Mouse (Mus musculus): ENCODE measurements at regions not wholly inside any gene's neighbourhood (a gene's known extent, or its start where the extent isn't known, plus 50 kb on each side); places are given as distances from the start of the nearest gene placed in this dataset.

GRCm38 (mm10) chr8:44656031-44656430, 279.2 kb upstream of the Fat1 start:
- no peak for DNase-seq

GRCm38 (mm10) chr8:44656470-44656869, 278.8 kb upstream of the Fat1 start:
- no peak for DNase-seq

- no peak for DNase-seq
Observed at GRCm38 (mm10) chr8:44661696-44662095, 273.6 kb upstream of the Fat1 start.

- no peak for DNase-seq
Observed at GRCm38 (mm10) chr8:44687126-44687525, 248.1 kb upstream of the Fat1 start.

GRCm38 (mm10) chr8:44689837-44690592, 245.2 kb upstream of the Fat1 start:
- DNase-seq, result no peak

GRCm38 (mm10) chr8:44690593-44690950, 244.7 kb upstream of the Fat1 start:
- no peak for DNase-seq

GRCm38 (mm10) chr8:44691140-44691539, 244.1 kb upstream of the Fat1 start:
- DNase-seq, result no peak

GRCm38 (mm10) chr8:44692036-44692688, 243.1 kb upstream of the Fat1 start:
- DNase-seq, result no peak

GRCm38 (mm10) chr8:44694861-44695260, 240.4 kb upstream of the Fat1 start:
- no peak for DNase-seq

GRCm38 (mm10) chr8:44696066-44696853, 239.0 kb upstream of the Fat1 start:
- DNase-seq, result no peak

GRCm38 (mm10) chr8:44699384-44700105, 235.7 kb upstream of the Fat1 start:
- DNase-seq, result no peak

GRCm38 (mm10) chr8:44704595-44705265, 230.5 kb upstream of the Fat1 start:
- DNase-seq, result no peak

GRCm38 (mm10) chr8:44708659-44709170, 226.5 kb upstream of the Fat1 start:
- no peak for DNase-seq

- no peak for DNase-seq
Observed at GRCm38 (mm10) chr8:44709171-44709940, 225.9 kb upstream of the Fat1 start.

- no peak for DNase-seq
Observed at GRCm38 (mm10) chr8:44734577-44734976, 200.7 kb upstream of the Fat1 start.

- DNase-seq, result no peak
Observed at GRCm38 (mm10) chr8:44735801-44736200, 199.4 kb upstream of the Fat1 start.

- DNase-seq, result no peak
Observed at GRCm38 (mm10) chr8:44743353-44743752, 191.9 kb upstream of the Fat1 start.

- DNase-seq, result peak; percentile 30
Observed at GRCm38 (mm10) chr8:44744991-44745658, 190.1 kb upstream of the Fat1 start.

- no peak for DNase-seq
Observed at GRCm38 (mm10) chr8:44758727-44759126, 176.5 kb upstream of the Fat1 start.

GRCm38 (mm10) chr8:44762731-44763130, 172.5 kb upstream of the Fat1 start:
- no peak for DNase-seq

GRCm38 (mm10) chr8:44765194-44765593, 170.1 kb upstream of the Fat1 start:
- no peak for DNase-seq

Data from layer of hippocampus, adult 9-11 months (tissue).